Mouse (Mus musculus): ENCODE measurements around the gene Adgrg6.

DNA sequence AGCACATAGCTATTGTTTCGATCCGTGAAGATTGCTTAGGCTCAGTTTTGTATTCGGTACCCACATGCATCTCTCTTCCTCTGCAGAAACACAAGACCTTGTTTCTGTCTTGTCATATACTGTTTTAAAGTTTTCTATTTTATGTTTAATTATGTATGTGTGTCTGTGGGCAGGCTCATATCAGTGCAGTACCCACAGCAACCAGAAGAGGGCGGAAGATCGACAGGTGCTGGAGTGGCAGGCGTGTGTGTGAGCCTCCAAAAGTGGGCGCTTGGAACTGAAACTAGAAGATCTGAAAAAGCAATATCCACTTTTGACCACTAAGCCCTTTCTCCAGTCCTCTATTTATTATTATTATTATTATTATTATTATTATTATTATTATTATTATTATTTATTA lies 95.4 kb downstream of the Adgrg6 start:
- TF ChIP-seq CTCF (IDR thresholded peaks at IDR 0.05; ENCODE audit: insufficient read depth, low read depth, low read length) = no peak
- TF ChIP-seq POLR2A (IDR thresholded peaks at IDR 0.05; ENCODE audit: insufficient read depth, low read depth, low read length) = no peak

Data from olfactory bulb, adult 2 months (tissue).